Mouse (Mus musculus) intestine, embryonic 14.5 days (tissue): ENCODE results near the gene Ift27. TPM values are rescaled to one million over a fixed set of nuclear protein-coding genes. Genes with fewer than 3 reads are reported as not detected.

Experiments
- polyA plus RNA-seq: library from polyadenylated mRNA; unstranded; fragments of >200 nt; fragmentation: Nextera tagmentation; extraction: Ambion mirVana; gene quantifications from 2 replicates; pipeline ENCODE4 v1.2.1, GENCODE M21; 2014

The Ift27 gene
- polyA plus RNA-seq, 1 experiment from 2014 or later: 83.3 TPM

Other genes starting within 250 kb of the Ift27 start
- 324 and 325 TPM in 2 replicates for gene Txn2, start 245.1 kb downstream of the Ift27 start, polyA plus RNA-seq
- gene Foxred2, start 217.4 kb downstream of the Ift27 start, polyA plus RNA-seq: 4.6 and 4.7 TPM in 2 replicates
- 224 and 235 TPM in 2 replicates for gene Eif3d, start 203.3 kb downstream of the Ift27 start, polyA plus RNA-seq
- 0.07 and 0.15 TPM in 2 replicates for gene Cacng2, start 54.1 kb downstream of the Ift27 start, polyA plus RNA-seq
- not detected in 2 replicates for gene Pvalb, start 32.3 kb upstream of the Ift27 start, polyA plus RNA-seq
- 3.7 and 4.1 TPM in 2 replicates for gene Ncf4, start 70.7 kb upstream of the Ift27 start, polyA plus RNA-seq
- 0.15 and 0.22 TPM in 2 replicates for gene Csf2rb2, start 131.6 kb upstream of the Ift27 start, polyA plus RNA-seq
- 1.4 and 1.8 TPM in 2 replicates for gene Csf2rb, start 151.6 kb upstream of the Ift27 start, polyA plus RNA-seq
- not detected in 2 replicates for gene Tex33, start 221.8 kb upstream of the Ift27 start, polyA plus RNA-seq
- gene Tst, start 231.8 kb upstream of the Ift27 start, polyA plus RNA-seq: 10.9 and 15.9 TPM in 2 replicates
- 2.1 and 2.7 TPM in 2 replicates for gene Mpst, start 232.3 kb upstream of the Ift27 start, polyA plus RNA-seq